Mouse (Mus musculus): ENCODE measurements around the gene Lekr1.

DNA sequence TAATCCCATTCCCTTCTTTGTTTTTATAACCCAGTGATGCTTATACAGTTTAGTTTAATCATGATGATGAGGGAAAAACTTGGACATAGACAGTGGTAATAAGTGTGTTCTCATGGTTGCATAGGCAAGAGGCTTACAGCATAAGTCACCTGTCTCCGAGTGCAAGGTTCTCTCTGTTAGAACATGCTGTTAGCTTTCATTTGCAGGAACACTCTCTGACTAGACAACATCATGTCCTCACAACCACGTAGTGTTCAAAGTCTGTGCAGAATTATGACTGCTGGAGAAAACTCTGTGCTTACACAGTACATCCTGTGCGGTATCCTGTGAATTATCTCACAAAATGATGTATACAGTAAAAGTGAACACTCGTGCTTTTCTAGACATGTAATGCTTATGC lies 57.6 kb downstream of the Lekr1 start:
- no peak for TF ChIP-seq CTCF (IDR thresholded peaks at IDR 0.05; ENCODE audit: low read depth)
- TF ChIP-seq EP300 (IDR thresholded peaks at IDR 0.05; ENCODE audit: low read depth) = no peak

Data from heart, postnatal 0 days (tissue).